Mouse (Mus musculus) T-helper 17 cell (primary cell): ENCODE data around the gene Maml3.

Experiments
- in situ Hi-C, 2 experiments: fragments of 300-600 bp; cut with MboI, MseI; formaldehyde crosslinking; loops; 1 replicate in 1 of 2; 2 replicates in 1 of 2; pipeline ENCODE4 v1.15.1; 2025; ENCODE audit warnings: high pct_unique_total_duplicates in 2 of 2

Gene Maml3

DNA sequence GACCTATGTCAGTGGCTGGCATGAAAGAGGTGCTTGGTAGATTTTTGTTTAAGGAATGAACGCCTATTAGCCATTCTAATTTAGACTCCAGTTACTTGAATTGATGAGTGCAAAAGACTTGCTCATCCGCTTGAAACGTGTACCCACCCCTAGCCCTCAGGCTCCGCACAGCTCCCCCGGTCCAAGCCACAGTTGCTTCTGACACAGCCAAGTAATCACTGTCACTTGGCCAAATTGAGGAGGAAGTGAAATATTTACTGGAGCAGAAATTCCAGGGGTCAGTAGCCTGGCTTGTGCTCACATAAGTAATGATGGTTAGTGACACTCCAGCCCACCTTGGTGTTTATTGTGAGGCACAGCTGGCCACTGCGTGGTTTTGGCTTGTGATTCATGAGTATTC is 308.0 kb downstream of the Maml3 start:
- in situ Hi-C loops: no loop called here

DNA sequence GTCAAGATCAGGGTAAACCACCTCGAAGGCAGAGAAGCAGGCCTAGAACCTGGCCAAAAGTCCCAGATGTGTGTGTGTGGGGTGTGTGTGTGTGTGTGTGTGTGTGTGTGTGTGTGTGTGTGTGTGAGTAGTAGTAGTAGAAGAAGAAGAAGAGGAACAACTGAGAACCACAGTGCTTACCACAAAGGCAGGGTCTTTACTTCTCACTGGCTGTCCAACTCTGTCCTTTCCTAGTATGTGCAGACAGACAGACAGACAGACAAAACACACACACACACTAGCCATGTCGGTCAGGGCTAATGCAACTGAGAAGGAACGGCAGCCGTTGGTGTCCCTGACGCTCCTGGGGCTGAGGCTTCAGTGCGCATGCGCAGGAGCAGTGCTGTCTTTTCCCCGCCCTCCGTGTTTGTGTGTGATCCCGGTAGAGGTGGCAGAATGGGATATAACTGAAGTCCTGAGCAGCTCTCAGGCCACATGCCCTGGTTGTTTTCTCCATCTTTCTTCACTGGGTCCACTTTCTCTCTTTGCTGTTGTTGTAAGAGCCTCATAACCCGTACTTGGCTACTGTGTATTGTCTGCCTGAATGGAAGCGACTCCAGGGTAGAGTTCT is 308.6 kb downstream of the Maml3 start:
- in situ Hi-C loops: no loop called here

DNA sequence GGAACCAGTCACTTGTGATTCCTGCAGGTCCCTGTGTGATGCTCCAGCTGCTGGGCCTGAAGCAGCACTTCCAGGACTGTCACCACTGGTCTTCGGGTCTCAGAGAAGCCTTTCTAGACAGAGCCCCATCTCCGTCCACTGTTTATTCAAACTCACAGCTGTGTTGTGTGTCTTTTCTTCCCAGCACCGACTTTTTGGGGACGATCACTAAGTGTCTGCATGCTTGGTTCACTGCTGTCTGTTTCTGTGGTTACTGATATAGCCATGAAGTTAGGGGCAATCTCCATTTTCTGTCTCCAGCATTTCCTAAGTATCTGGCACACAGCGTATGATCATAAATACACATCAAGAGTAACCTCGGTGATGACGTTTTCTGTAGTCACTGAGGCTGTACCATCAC is 313.3 kb downstream of the Maml3 start:
- in situ Hi-C loops: no loop called here

DNA sequence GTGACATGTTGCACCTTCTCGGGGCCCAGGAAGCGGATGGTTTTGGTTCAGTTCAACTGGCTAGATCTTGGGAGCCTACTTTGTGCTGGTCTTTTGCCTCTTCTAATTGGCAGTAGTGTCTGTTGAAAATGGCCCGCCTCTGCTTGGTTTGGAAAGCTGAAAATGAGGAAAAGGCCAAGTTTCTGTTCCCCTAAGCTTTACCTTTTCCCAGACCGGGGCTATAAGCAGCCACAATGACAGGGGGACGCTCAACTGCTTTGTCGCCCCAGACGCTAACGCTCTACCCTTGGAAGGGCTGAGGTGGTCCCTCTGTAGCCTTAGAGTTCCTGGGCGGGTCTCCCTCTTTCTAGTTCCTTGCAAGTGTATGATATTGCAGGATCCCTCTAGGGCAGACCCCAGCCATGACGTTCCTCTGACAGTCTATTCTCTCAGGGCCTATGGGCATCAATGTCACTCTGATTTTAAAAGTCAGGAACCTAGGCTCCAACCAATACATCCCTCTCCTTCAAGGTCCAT is 315.4 kb downstream of the Maml3 start:
- in situ Hi-C loops: loop anchor here in 1 of 2 experiments (5.0 to 10.0 kb wide), 2 partner anchors 87 to 905 kb away; no protein-coding TSS in a partner anchor

DNA sequence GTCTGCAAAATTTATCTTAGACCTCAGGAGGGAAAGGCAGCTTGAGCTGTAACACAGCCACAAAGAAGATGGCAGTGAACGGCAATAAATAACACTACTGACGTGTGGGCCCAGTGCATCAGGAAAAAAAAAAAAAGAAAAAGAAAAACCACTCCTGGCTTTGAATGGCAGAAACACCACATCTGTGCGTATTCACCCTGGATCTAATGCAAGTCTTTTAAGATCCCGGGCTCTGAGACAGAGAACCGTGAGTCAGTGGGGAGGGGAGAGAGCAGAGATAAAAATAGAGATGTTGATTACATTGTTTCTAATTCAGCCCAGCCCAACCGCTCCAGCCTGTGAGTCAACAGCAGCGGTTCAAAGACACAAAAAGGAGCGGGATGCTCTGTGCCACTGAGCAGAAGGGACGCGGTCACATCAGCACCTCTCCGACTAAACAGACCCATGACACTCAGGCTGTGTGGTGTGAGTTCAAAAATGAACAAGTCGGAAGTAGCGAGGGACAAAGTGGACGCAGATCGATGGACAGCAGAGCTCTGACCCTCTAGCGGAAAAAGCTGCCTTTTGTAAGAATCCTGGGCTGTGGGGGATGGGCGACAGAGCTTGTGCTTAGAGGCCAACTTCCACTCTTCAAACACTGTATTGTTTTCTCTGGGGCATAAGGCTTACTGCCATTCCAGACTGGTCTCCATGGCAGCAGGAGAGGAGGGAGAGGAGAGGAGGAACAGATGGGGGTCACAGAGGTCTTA is 316.1 kb downstream of the Maml3 start:
- in situ Hi-C loops: loop anchor here in 1 of 2 experiments (5.0 to 10.0 kb wide), 2 partner anchors 86 to 904 kb away; no protein-coding TSS in a partner anchor

DNA sequence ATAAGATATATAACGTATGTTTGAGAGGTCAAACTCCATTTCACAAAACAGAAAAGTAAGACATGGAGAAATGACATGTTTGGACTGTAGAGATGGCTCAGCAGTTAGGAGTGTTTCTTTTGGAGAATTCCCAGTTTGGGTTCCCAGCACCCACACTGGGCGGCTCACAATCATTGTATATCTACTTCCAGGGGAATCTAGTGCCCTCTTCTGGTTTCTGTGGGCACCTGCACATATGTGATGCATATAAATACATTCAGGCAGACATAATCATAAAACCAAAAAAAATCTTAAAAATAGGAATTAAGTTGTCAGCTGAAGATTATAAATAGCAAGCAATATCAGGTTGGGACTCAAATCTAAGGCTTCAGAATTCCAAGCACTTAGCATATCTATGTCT is 316.9 kb downstream of the Maml3 start:
- in situ Hi-C loops: loop anchor here in 1 of 2 experiments (5.0 to 10.0 kb wide), 2 partner anchors 86 to 903 kb away; no protein-coding TSS in a partner anchor

DNA sequence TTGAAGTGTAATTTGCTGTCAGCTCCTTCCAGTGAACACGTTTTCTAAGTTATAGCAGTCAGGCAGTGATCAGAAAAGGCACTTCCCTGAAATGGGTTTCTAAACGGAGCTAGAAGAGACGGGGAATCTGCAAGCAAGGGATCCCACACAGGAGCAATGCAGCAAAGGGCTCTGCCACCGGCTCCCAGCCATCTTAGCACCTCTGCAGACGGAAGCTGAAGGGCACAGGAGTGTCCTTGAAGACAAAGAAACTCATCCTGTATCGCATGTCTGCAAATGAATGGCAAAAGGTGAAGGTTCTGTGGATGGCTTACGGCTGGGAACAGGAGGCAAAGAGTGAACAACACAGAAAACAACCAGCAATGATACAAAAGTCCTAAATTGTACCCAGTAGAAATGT is 319.1 kb downstream of the Maml3 start:
- in situ Hi-C loops: loop anchor here in 1 of 2 experiments (5.0 to 10.0 kb wide), 2 partner anchors 83 to 901 kb away; no protein-coding TSS in a partner anchor

DNA sequence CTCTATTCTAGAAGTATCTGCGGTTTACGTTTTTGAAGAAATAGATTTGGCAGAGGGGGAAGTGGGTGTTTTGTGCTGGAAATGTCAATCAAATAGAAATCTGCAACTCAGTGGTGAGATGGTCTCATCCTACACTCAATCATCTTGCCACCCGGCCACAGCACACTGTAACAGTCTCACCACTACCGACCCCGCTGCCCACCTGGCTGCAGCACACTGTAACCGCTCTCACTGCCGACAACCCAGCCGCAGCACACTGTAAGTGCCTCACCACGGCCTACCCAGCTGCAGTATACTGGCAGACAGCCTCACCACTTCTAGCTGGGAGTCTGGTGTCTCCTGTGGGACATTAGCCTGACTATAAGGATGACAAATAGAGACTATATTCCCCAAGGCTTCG is 322.7 kb downstream of the Maml3 start:
- in situ Hi-C loops: loop anchor here in 1 of 2 experiments (10.0 kb wide), 1 partner anchor 897 kb away; no protein-coding TSS in a partner anchor

- in situ Hi-C loops: no loop called here
These were observed 325.9 kb downstream of the Maml3 start for GRCm38 (mm10) chr3:51778738-51779592.

GRCm38 (mm10) chr3:51778179-51778578 is 326.7 kb downstream of the Maml3 start:
- in situ Hi-C loops: no loop called here

- in situ Hi-C loops: no loop called here
These were observed 328.8 kb downstream of the Maml3 start for GRCm38 (mm10) chr3:51776018-51776611.

DNA sequence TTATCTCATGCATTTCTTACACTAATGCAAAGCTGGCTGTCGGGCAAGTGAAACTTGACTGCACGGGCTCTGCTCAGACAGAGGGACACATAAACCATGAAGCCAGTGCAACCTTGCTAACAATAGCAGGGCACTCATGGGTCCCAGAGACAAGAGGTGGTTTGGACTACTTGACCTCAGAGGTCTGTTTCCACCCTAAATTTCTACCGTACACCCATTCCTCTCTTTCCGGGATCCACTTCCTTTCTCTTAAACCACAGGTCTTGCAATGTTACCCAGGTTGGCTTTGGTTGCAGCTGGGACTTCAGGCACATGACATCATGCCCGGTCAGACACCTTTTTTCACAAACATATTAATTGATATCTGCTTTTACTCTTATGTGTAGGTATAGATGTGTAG is 331.3 kb downstream of the Maml3 start:
- in situ Hi-C loops: no loop called here

- in situ Hi-C loops: no loop called here
These were observed 332.8 kb downstream of the Maml3 start for GRCm38 (mm10) chr3:51771839-51772630.

DNA sequence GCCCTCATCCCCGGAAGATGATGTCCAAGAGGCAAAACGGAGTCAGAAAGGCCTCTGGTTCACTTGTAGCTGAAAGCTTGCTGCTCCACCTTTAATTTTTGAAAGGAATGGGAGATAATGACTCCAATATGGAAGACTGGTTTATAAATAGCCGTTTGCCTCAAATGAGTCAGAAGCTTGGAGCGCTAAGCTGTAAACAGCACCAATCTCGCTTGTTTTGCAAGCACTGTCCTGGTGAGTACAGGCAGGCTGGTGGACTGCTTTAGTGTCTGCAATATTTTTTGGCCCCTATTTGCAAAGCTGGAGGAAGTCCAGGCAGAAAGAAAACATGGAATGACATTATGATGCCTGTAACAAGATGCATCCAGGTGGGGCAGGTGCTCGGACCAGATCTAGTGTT is 335.7 kb downstream of the Maml3 start:
- in situ Hi-C loops: no loop called here

- in situ Hi-C loops: no loop called here
These were observed 339.5 kb downstream of the Maml3 start for GRCm38 (mm10) chr3:51765220-51765923.

GRCm38 (mm10) chr3:51764175-51764574 is 340.7 kb downstream of the Maml3 start:
- in situ Hi-C loops: no loop called here

- in situ Hi-C loops: no loop called here
These were observed 342.0 kb downstream of the Maml3 start for GRCm38 (mm10) chr3:51762900-51763299.

- in situ Hi-C loops: no loop called here
These were observed 345.3 kb downstream of the Maml3 start for GRCm38 (mm10) chr3:51759534-51759933.

DNA sequence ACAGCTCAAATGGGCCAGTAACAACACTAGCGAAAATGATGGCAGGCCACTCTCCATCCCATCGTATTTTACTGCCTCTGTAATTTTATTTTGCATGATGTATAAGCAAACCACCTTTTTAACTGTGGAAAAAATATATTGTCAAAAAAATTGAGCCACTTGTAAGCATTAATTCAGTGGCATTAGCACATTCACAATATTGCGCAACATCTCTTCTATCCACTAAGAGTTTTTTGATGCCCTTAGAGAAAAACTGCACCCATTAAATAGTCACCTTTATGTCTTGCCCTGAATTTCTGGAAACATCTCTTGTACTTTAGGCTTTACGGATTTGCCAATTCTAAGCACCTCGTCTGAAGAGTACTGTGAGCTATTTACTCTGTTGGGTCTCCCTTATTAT is 347.8 kb downstream of the Maml3 start:
- in situ Hi-C loops: no loop called here

DNA sequence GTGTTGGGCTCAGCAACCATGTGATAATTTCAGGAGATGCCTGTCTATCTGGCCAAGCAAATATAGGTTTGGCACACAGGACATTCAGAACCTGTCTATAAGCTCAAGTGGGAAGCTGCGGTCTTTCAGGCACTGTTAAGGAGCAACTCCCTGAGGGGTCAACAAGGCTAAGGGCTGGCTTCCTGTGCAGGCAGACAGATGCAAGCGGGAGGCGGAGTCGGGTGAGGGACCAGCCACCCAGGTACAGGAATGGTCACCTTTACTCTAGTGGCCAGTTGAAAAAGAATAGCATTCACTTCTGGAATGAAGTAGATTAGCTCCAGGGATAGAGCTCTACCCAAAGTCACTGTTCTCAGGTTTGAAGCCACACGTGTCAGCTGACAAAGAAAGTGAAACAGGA is 348.6 kb downstream of the Maml3 start:
- in situ Hi-C loops: no loop called here
